Mouse (Mus musculus): ENCODE results near the gene Kank1. TPM values are rescaled to one million over a fixed set of nuclear protein-coding genes. Genes with fewer than 3 reads are reported as not detected.

The Kank1 gene
- polyA plus RNA-seq, 1 experiment from 2014 or later: 18.4 TPM

- no peak overlapping the region for H3K27ac ChIP-seq
- no peak for TF ChIP-seq CTCF (IDR thresholded peaks at IDR 0.05; ENCODE audit: low read depth)
- H3K4me3 ChIP-seq (replicated peaks; ENCODE audit: low read depth, low read length): no peak overlapping the region
- H3K4me2 ChIP-seq (ENCODE audit: low read length): no peak overlapping the region
- H3K36me3 ChIP-seq (ENCODE audit: insufficient read depth, low read length): peaks cover 32% of the 10 kb centered on the region
- no peak overlapping the region for H3K9ac ChIP-seq (ENCODE audit: low read depth, low read length)
- 85% methylated on average over 7 of the region's 7 CpGs for WGBS
- DNase-seq (ENCODE audit: low spot score) (no peak), ATAC-seq (replicated peaks; ENCODE audit: low FRiP score, low read depth) (no peak)
- no peaks in the 10 kb centered on the region for H3K9me3 ChIP-seq (replicated peaks; ENCODE audit: low read length)
- no peaks in the 10 kb centered on the region for H3K27me3 ChIP-seq (ENCODE audit: insufficient read depth, low read length)
- no peaks in the 10 kb centered on the region for H3K4me1 ChIP-seq (replicated peaks; ENCODE audit: insufficient read depth, low read length)
These were observed 197.6 kb downstream of the Kank1 start for GRCm38 (mm10) chr19:25434345-25434744.

- H3K4me2 ChIP-seq (ENCODE audit: low read length): no peak overlapping the region
- no peaks in the 10 kb centered on the region for H3K27me3 ChIP-seq (ENCODE audit: insufficient read depth, low read length)
- H3K4me3 ChIP-seq (replicated peaks; ENCODE audit: low read depth, low read length): no peak overlapping the region
- DNase-seq (ENCODE audit: low spot score) (peak; percentile 43), ATAC-seq (replicated peaks; ENCODE audit: low FRiP score, low read depth) (no peak)
- no peak for TF ChIP-seq CTCF (IDR thresholded peaks at IDR 0.05; ENCODE audit: low read depth)
- no peaks in the 10 kb centered on the region for H3K4me1 ChIP-seq (replicated peaks; ENCODE audit: insufficient read depth, low read length)
- peaks cover 32% of the 10 kb centered on the region for H3K36me3 ChIP-seq (ENCODE audit: insufficient read depth, low read length)
- H3K9ac ChIP-seq (ENCODE audit: low read depth, low read length): no peak overlapping the region
- 47% methylated on average over 6 of the region's 6 CpGs for WGBS
- H3K9me3 ChIP-seq (replicated peaks; ENCODE audit: low read length): no peaks in the 10 kb centered on the region
- no peak overlapping the region for H3K27ac ChIP-seq
These were observed 198.0 kb downstream of the Kank1 start for GRCm38 (mm10) chr19:25434795-25435194.

- H3K9ac ChIP-seq (ENCODE audit: low read depth, low read length): no peak overlapping the region
- no peaks in the 10 kb centered on the region for H3K9me3 ChIP-seq (replicated peaks; ENCODE audit: low read length)
- H3K4me2 ChIP-seq (ENCODE audit: low read length): no peak overlapping the region
- peaks cover 27% of the 10 kb centered on the region for H3K36me3 ChIP-seq (ENCODE audit: insufficient read depth, low read length)
- no peaks in the 10 kb centered on the region for H3K27me3 ChIP-seq (ENCODE audit: insufficient read depth, low read length)
- H3K27ac ChIP-seq: no peak overlapping the region
- no peaks in the 10 kb centered on the region for H3K4me1 ChIP-seq (replicated peaks; ENCODE audit: insufficient read depth, low read length)
- TF ChIP-seq CTCF (IDR thresholded peaks at IDR 0.05; ENCODE audit: low read depth): no peak
- no peak overlapping the region for H3K4me3 ChIP-seq (replicated peaks; ENCODE audit: low read depth, low read length)
- DNase-seq (ENCODE audit: low spot score): no peak
- 50% methylated on average over 5 of the region's 5 CpGs for WGBS
- ATAC-seq (replicated peaks; ENCODE audit: low FRiP score, low read depth): no peak
These were observed 198.6 kb downstream of the Kank1 start for GRCm38 (mm10) chr19:25435412-25435811.

- Histone ChIP-seq H3K4me3 (replicated peaks; ENCODE audit: low read depth, low read length) (no peak overlapping the region), H3K9ac (ENCODE audit: low read depth, low read length) (no peak overlapping the region), H3K4me2 (ENCODE audit: low read length) (no peak overlapping the region), H3K4me1 (replicated peaks; ENCODE audit: insufficient read depth, low read length) (no peaks in the 10 kb centered on the region), H3K27ac (no peak overlapping the region), H3K9me3 (replicated peaks; ENCODE audit: low read length) (no peaks in the 10 kb centered on the region), H3K36me3 (ENCODE audit: insufficient read depth, low read length) (peaks cover 19% of the 10 kb centered on the region; the same call in 1 of the 2 replicates), H3K27me3 (ENCODE audit: insufficient read depth, low read length) (no peaks in the 10 kb centered on the region)
- ATAC-seq (replicated peaks; ENCODE audit: low FRiP score, low read depth) (no peak), DNase-seq (ENCODE audit: low spot score) (no peak)
- WGBS: 75% methylated on average over 4 of the region's 4 CpGs
- no peak for TF ChIP-seq CTCF (IDR thresholded peaks at IDR 0.05; ENCODE audit: low read depth)
These were observed 199.4 kb downstream of the Kank1 start for GRCm38 (mm10) chr19:25436175-25436574.

- H3K4me2 ChIP-seq (ENCODE audit: low read length): no peak overlapping the region
- no peaks in the 10 kb centered on the region for H3K9me3 ChIP-seq (replicated peaks; ENCODE audit: low read length)
- H3K4me3 ChIP-seq (replicated peaks; ENCODE audit: low read depth, low read length): no peak overlapping the region
- H3K4me1 ChIP-seq (replicated peaks; ENCODE audit: insufficient read depth, low read length): no peaks in the 10 kb centered on the region
- no peak for ATAC-seq (replicated peaks; ENCODE audit: low FRiP score, low read depth)
- no peak overlapping the region for H3K9ac ChIP-seq (ENCODE audit: low read depth, low read length)
- no peak overlapping the region for H3K27ac ChIP-seq
- H3K27me3 ChIP-seq (ENCODE audit: insufficient read depth, low read length): 0 out of 2 replicates have a peak, but pooled peaks cover 4% of the 10 kb centered on the region
- peak; percentile 30; the same call in 1 of the 2 replicates for TF ChIP-seq CTCF (IDR thresholded peaks at IDR 0.05; ENCODE audit: low read depth)
- peaks cover 18% of the 10 kb centered on the region; the same call in 1 of the 2 replicates for H3K36me3 ChIP-seq (ENCODE audit: insufficient read depth, low read length)
- no peak for DNase-seq (ENCODE audit: low spot score)
- WGBS: 74% methylated on average over 20 of the region's 20 CpGs
These were observed 200.2 kb downstream of the Kank1 start for GRCm38 (mm10) chr19:25436789-25437650.

GRCm38 (mm10) chr19:25438246-25438645 is 201.5 kb downstream of the Kank1 start:
- peaks cover 8% of the 10 kb centered on the region; the same call in 1 of the 2 replicates for H3K36me3 ChIP-seq (ENCODE audit: insufficient read depth, low read length)
- H3K4me3 ChIP-seq (replicated peaks; ENCODE audit: low read depth, low read length): no peak overlapping the region
- H3K9me3 ChIP-seq (replicated peaks; ENCODE audit: low read length): no peaks in the 10 kb centered on the region
- H3K4me2 ChIP-seq (ENCODE audit: low read length): no peak overlapping the region
- ATAC-seq (replicated peaks; ENCODE audit: low FRiP score, low read depth): no peak
- WGBS: 81% methylated on average over 6 of the region's 6 CpGs
- H3K9ac ChIP-seq (ENCODE audit: low read depth, low read length): no peak overlapping the region
- no peak for DNase-seq (ENCODE audit: low spot score)
- no peak overlapping the region for H3K27ac ChIP-seq
- no peaks in the 10 kb centered on the region for H3K4me1 ChIP-seq (replicated peaks; ENCODE audit: insufficient read depth, low read length)
- 0 out of 2 replicates have a peak, but pooled peaks cover 4% of the 10 kb centered on the region for H3K27me3 ChIP-seq (ENCODE audit: insufficient read depth, low read length)
- TF ChIP-seq CTCF (IDR thresholded peaks at IDR 0.05; ENCODE audit: low read depth): no peak
